Mouse (Mus musculus): ENCODE measurements around the gene Gm853. TPM values are rescaled to one million over a fixed set of nuclear protein-coding genes. Genes with fewer than 3 reads are reported as not detected.
A peak's percentile ranks its signal among the peaks of the same experiment; 100 is the strongest.
"Not testable (repeated sequence)": the region's sequence is repeated elsewhere in the genome, so short reads cannot be mapped to it uniquely, and the experiment has no call there.

Gene Gm853
- polyA plus RNA-seq, 1 experiment: not detected

GRCm38 (mm10) chr4:130260406-130260805 lies 38.2 kb upstream of the Gm853 start:
- TF ChIP-seq POLR2A (IDR thresholded peaks at IDR 0.05; ENCODE audit: borderline replicate concordance, control insufficient read depth, low read depth, low read length) (no peak), CTCF (IDR thresholded peaks at IDR 0.05; ENCODE audit: control insufficient read depth, insufficient read depth, low read length) (no peak)
- Histone ChIP-seq H3K4me3 (replicated peaks; ENCODE audit: control insufficient read depth, low read depth, low read length) (no peak overlapping the region), H3K4me1 (ENCODE audit: control insufficient read depth, insufficient read depth, low read length) (no peaks in the 10 kb centered on the region), H3K27ac (ENCODE audit: control insufficient read depth, insufficient read depth, low read depth, low read length, poor library complexity) (no peak overlapping the region)
- WGBS: 25% methylated on average over 5 of the region's 5 CpGs

- TF ChIP-seq CTCF (IDR thresholded peaks at IDR 0.05; ENCODE audit: control insufficient read depth, insufficient read depth, low read length) (no peak), POLR2A (IDR thresholded peaks at IDR 0.05; ENCODE audit: borderline replicate concordance, control insufficient read depth, low read depth, low read length) (peak; percentile 46; the same call in 1 of the 2 replicates)
- peak overlapping the region; percentile 59 for H3K27ac ChIP-seq (ENCODE audit: control insufficient read depth, insufficient read depth, low read depth, low read length, poor library complexity)
- peak overlapping the region; percentile 55 for H3K4me3 ChIP-seq (replicated peaks; ENCODE audit: control insufficient read depth, low read depth, low read length)
- 69% methylated on average over 8 of the region's 8 CpGs for WGBS
- H3K4me1 ChIP-seq (ENCODE audit: control insufficient read depth, insufficient read depth, low read length): peaks cover 2% of the 10 kb centered on the region
These were observed 30.4 kb upstream of the Gm853 start for GRCm38 (mm10) chr4:130252441-130253157.

- 53% methylated on average over 3 of the region's 3 CpGs for WGBS
- peaks cover 2% of the 10 kb centered on the region for H3K4me1 ChIP-seq (ENCODE audit: control insufficient read depth, insufficient read depth, low read length)
- H3K27ac ChIP-seq (ENCODE audit: control insufficient read depth, insufficient read depth, low read depth, low read length, poor library complexity): no peak overlapping the region
- H3K4me3 ChIP-seq (replicated peaks; ENCODE audit: control insufficient read depth, low read depth, low read length): peak overlapping the region; percentile 8
- no peak for TF ChIP-seq CTCF (IDR thresholded peaks at IDR 0.05; ENCODE audit: control insufficient read depth, insufficient read depth, low read length)
- TF ChIP-seq POLR2A (IDR thresholded peaks at IDR 0.05; ENCODE audit: borderline replicate concordance, control insufficient read depth, low read depth, low read length): no peak
These were observed 29.6 kb upstream of the Gm853 start for GRCm38 (mm10) chr4:130251763-130252162.

GRCm38 (mm10) chr4:130251172-130251705 lies 29.0 kb upstream of the Gm853 start:
- WGBS: 25% methylated on average over 7 of the region's 7 CpGs
- Histone ChIP-seq H3K27ac (ENCODE audit: control insufficient read depth, insufficient read depth, low read depth, low read length, poor library complexity) (no peak overlapping the region), H3K4me3 (replicated peaks; ENCODE audit: control insufficient read depth, low read depth, low read length) (peak overlapping the region; percentile 8), H3K4me1 (ENCODE audit: control insufficient read depth, insufficient read depth, low read length) (peaks cover 2% of the 10 kb centered on the region)
- TF ChIP-seq POLR2A (IDR thresholded peaks at IDR 0.05; ENCODE audit: borderline replicate concordance, control insufficient read depth, low read depth, low read length): no peak
- no peak for TF ChIP-seq CTCF (IDR thresholded peaks at IDR 0.05; ENCODE audit: control insufficient read depth, insufficient read depth, low read length)

GRCm38 (mm10) chr4:130248636-130249035 lies 26.4 kb upstream of the Gm853 start:
- WGBS: 68% methylated on average over 3 of the region's 3 CpGs
- TF ChIP-seq POLR2A (IDR thresholded peaks at IDR 0.05; ENCODE audit: borderline replicate concordance, control insufficient read depth, low read depth, low read length) (no peak), CTCF (IDR thresholded peaks at IDR 0.05; ENCODE audit: control insufficient read depth, insufficient read depth, low read length) (no peak)
- H3K27ac ChIP-seq (ENCODE audit: control insufficient read depth, insufficient read depth, low read depth, low read length, poor library complexity): no peak overlapping the region
- no peak overlapping the region for H3K4me3 ChIP-seq (replicated peaks; ENCODE audit: control insufficient read depth, low read depth, low read length)
- H3K4me1 ChIP-seq (ENCODE audit: control insufficient read depth, insufficient read depth, low read length): peaks cover 4% of the 10 kb centered on the region

- H3K4me1 ChIP-seq (ENCODE audit: control insufficient read depth, insufficient read depth, low read length): peaks cover 2% of the 10 kb centered on the region
- 4% methylated on average over 6 of the region's 6 CpGs for WGBS
- TF ChIP-seq POLR2A (IDR thresholded peaks at IDR 0.05; ENCODE audit: borderline replicate concordance, control insufficient read depth, low read depth, low read length): no peak
- peak; percentile 82 for TF ChIP-seq CTCF (IDR thresholded peaks at IDR 0.05; ENCODE audit: control insufficient read depth, insufficient read depth, low read length)
These were observed 23.9 kb upstream of the Gm853 start for GRCm38 (mm10) chr4:130246132-130246531.

GRCm38 (mm10) chr4:130244749-130245148 lies 22.5 kb upstream of the Gm853 start:
- peaks cover 2% of the 10 kb centered on the region for H3K4me1 ChIP-seq (ENCODE audit: control insufficient read depth, insufficient read depth, low read length)
- H3K27ac ChIP-seq (ENCODE audit: control insufficient read depth, insufficient read depth, low read depth, low read length, poor library complexity): no peak overlapping the region
- peak overlapping the region; percentile 59 for H3K4me3 ChIP-seq (replicated peaks; ENCODE audit: control insufficient read depth, low read depth, low read length)
- 27% methylated on average over 8 of the region's 8 CpGs for WGBS
- TF ChIP-seq CTCF (IDR thresholded peaks at IDR 0.05; ENCODE audit: control insufficient read depth, insufficient read depth, low read length): no peak
- TF ChIP-seq POLR2A (IDR thresholded peaks at IDR 0.05; ENCODE audit: borderline replicate concordance, control insufficient read depth, low read depth, low read length): no peak

More at GRCm38 (mm10) chr4:130246132-130246531, 23.9 kb upstream of the Gm853 start:
- H3K4me3 ChIP-seq (replicated peaks; ENCODE audit: control insufficient read depth, low read depth, low read length): no peak overlapping the region
- no peak overlapping the region for H3K27ac ChIP-seq (ENCODE audit: control insufficient read depth, insufficient read depth, low read depth, low read length, poor library complexity)

GRCm38 (mm10) chr4:130243621-130244020 lies 21.4 kb upstream of the Gm853 start:
- WGBS: 47% methylated on average over 1 of the region's 1 CpGs
- H3K4me3 ChIP-seq (replicated peaks; ENCODE audit: control insufficient read depth, low read depth, low read length); H3K27ac ChIP-seq (ENCODE audit: control insufficient read depth, insufficient read depth, low read depth, low read length, poor library complexity); H3K4me1 ChIP-seq (ENCODE audit: control insufficient read depth, insufficient read depth, low read length): not testable (repeated sequence)

All from bone marrow, adult 2 months (tissue).